Mouse (Mus musculus) layer of hippocampus, adult 18-20 months (tissue): ENCODE data around the gene Acy3. TPM values are rescaled to one million over a fixed set of nuclear protein-coding genes. Genes with fewer than 3 reads are reported as not detected.

ENCODE experiments used
- DNase-seq, 2 experiments: peaks; one replicate each; pipeline ENCODE4 v3.0.0; 2022; ENCODE audit warnings: low spot score in 2 of 2
- total RNA-seq, 2 experiments: library from RNA; stranded (reverse); gene quantifications; 2 replicates each; pipeline ENCODE4 v1.2.3; 2021

Gene Acy3
- total RNA-seq, 2 experiments from 2014 or later = 2.1 to 2.6 TPM

- DNase-seq = peak; percentile 89 to 94
Observed at GRCm38 (mm10) chr19:4037788-4038232, 51.4 kb downstream of the Acy3 start, which contains the start of gene Gstp1. Gene Gstp1, minus strand, starts transcription at chr19:4037985.

Other genes starting within 250 kb of the Acy3 start
- 10 to 100 TPM; 50.1 to 51.6 TPM for gene Kmt5b, start 219.1 kb upstream of the Acy3 start, total RNA-seq
- 100 to 1,000 TPM in 1 of 2 experiments, 10 to 100 TPM in 1; 85.8 to 106 TPM for gene Chka, start 134.8 kb upstream of the Acy3 start, total RNA-seq
- 10 to 100 TPM; 17.4 to 20.6 TPM for gene Tcirg1, start 79.4 kb upstream of the Acy3 start, total RNA-seq
- 100 to 1,000 TPM; 144 to 147 TPM for gene Ndufs8, start 73.8 kb upstream of the Acy3 start, total RNA-seq
- gene Aldh3b1, start 56.8 kb upstream of the Acy3 start, total RNA-seq = 1 to 10 TPM; 3.2 to 3.5 TPM
- 10 to 100 TPM; 13.6 to 15.9 TPM for gene Unc93b1, start 51.4 kb upstream of the Acy3 start, total RNA-seq
- gene Aldh3b3, start 27.9 kb upstream of the Acy3 start, total RNA-seq = not detected
- under 1 TPM; 0.53 to 0.99 TPM for gene Aldh3b2, start 14.2 kb upstream of the Acy3 start, total RNA-seq
- gene Tbx10, start 6.2 kb downstream of the Acy3 start, total RNA-seq = not detected
- gene Nudt8, start 14.0 kb downstream of the Acy3 start, total RNA-seq = 10 to 100 TPM in 1 of 2 experiments, 1 to 10 TPM in 1; 9.5 to 10.1 TPM
- gene Gm49405, start 14.1 kb downstream of the Acy3 start, total RNA-seq = 1 to 10 TPM in 1 of 2 experiments, under 1 TPM in 1; 0.97 to 1.3 TPM
- 1 to 10 TPM; 2.9 to 3.2 TPM for gene Doc2g, start 16.7 kb downstream of the Acy3 start, total RNA-seq
- gene Ndufv1, start 26.2 kb downstream of the Acy3 start, total RNA-seq = 100 to 1,000 TPM; 257 TPM
- gene Gstp1, start 51.4 kb downstream of the Acy3 start, total RNA-seq = 100 to 1,000 TPM; 455 to 471 TPM
- 10 to 100 TPM; 44.0 to 76.5 TPM for gene Gstp2, start 59.5 kb downstream of the Acy3 start, total RNA-seq
- not detected for gene Gstp3, start 73.0 kb downstream of the Acy3 start, total RNA-seq
- not detected for gene Cabp2, start 95.0 kb downstream of the Acy3 start, total RNA-seq
- 10 to 100 TPM; 36.2 to 38.7 TPM for gene Cdk2ap2, start 110.6 kb downstream of the Acy3 start, total RNA-seq
- 100 to 1,000 TPM; 174 to 181 TPM for gene Pitpnm1, start 113.4 kb downstream of the Acy3 start, total RNA-seq
- gene Aip, start 139.3 kb downstream of the Acy3 start, total RNA-seq = 100 to 1,000 TPM; 121 to 140 TPM
- gene Gpr152, start 153.2 kb downstream of the Acy3 start, total RNA-seq = not detected
- gene Cabp4, start 157.5 kb downstream of the Acy3 start, total RNA-seq = under 1 TPM; 0.22 to 0.30 TPM
- gene Coro1b, start 162.0 kb downstream of the Acy3 start, total RNA-seq = 10 to 100 TPM; 77.0 to 97.3 TPM
- 1 to 10 TPM; 1.6 to 2.5 TPM for gene Ptprcap, start 167.0 kb downstream of the Acy3 start, total RNA-seq
- gene Rps6kb2, start 176.8 kb downstream of the Acy3 start, total RNA-seq = 10 to 100 TPM; 32.7 to 38.3 TPM
- gene Carns1, start 188.9 kb downstream of the Acy3 start, total RNA-seq = 1 to 10 TPM; 6.3 to 7.1 TPM
- 1 to 10 TPM in 1 of 2 experiments, under 1 TPM in 1; 0.52 to 1.0 TPM for gene Tbc1d10c, start 204.7 kb downstream of the Acy3 start, total RNA-seq
- 100 to 1,000 TPM; 268 TPM for gene Ppp1ca, start 205.5 kb downstream of the Acy3 start, total RNA-seq
- 1 to 10 TPM; 7.9 to 9.6 TPM for gene Rad9a, start 215.1 kb downstream of the Acy3 start, total RNA-seq
- gene Clcf1, start 227.7 kb downstream of the Acy3 start, total RNA-seq = under 1 TPM; 0.38 to 0.57 TPM
- gene AC109138.7, start 227.8 kb downstream of the Acy3 start, total RNA-seq = not detected
- 10 to 100 TPM; 14.4 to 16.5 TPM for gene Pold4, start 245.3 kb downstream of the Acy3 start, total RNA-seq